Mouse (Mus musculus) MEL (cell line): ENCODE measurements around the gene Castor1. TPM values are rescaled to one million over a fixed set of nuclear protein-coding genes. Genes with fewer than 3 reads are reported as not detected.

ENCODE experiments used
- DNase-seq: peaks from one replicate; pipeline ENCODE4 v3.0.0; 2011; ENCODE audit warnings: low read depth, low spot score
- H3K27ac ChIP-seq: 2 replicates; pipeline ENCODE4 v1.5.1; 2012; ENCODE audit warnings: low read depth, mild to moderate bottlenecking, control low read depth, low read length, moderate library complexity; ENCODE audit not compliant: control insufficient read depth
- H3K27me3 ChIP-seq, 2 experiments: fragments of 150-350 bp in 1 of 2; sonication (generic) in 1 of 2; 2 replicates each; pipeline ENCODE4 v1.6.1; 2012; ENCODE audit warnings: low read length in 2 of 2, mild to moderate bottlenecking in 2 of 2, improper control_type of control experiment in 1 of 2, moderate library complexity in 1 of 2; ENCODE audit not compliant: insufficient read depth in 2 of 2, control insufficient read depth in 1 of 2
- H3K36me3 ChIP-seq, 2 experiments: 2 replicates each; pipeline ENCODE4 v1.6.1; 2012 to 2014; ENCODE audit warnings: low read length in 2 of 2, improper control_type of control experiment in 1 of 2, inconsistent platforms in 1 of 2, mild to moderate bottlenecking in 1 of 2; ENCODE audit not compliant: insufficient read depth in 2 of 2, control insufficient read depth in 1 of 2
- H3K4me1 ChIP-seq, 2 experiments: fragments of 150-350 bp in 1 of 2; sonication (generic) in 1 of 2; 2 replicates each; pipeline ENCODE4 v1.6.1; 2012; ENCODE audit warnings: low read length in 2 of 2, improper control_type of control experiment in 1 of 2, mild to moderate bottlenecking in 1 of 2; ENCODE audit not compliant: insufficient read depth in 2 of 2, control insufficient read depth in 1 of 2
- H3K4me3 ChIP-seq, 2 experiments: fragments of 150-350 bp in 1 of 2; sonication (generic) in 1 of 2; 2 replicates each; pipeline ENCODE4 v1.5.1; 2012; ENCODE audit warnings: low read depth in 2 of 2, low read length in 2 of 2, mild to moderate bottlenecking in 2 of 2, moderate library complexity in 2 of 2, control low read depth in 1 of 2, improper control_type of control experiment in 1 of 2; ENCODE audit not compliant: control insufficient read depth in 1 of 2, insufficient read depth in 1 of 2
- H3K79me2 ChIP-seq: 2 replicates; pipeline ENCODE4 v1.6.1; 2012; ENCODE audit warnings: mild to moderate bottlenecking, low read length, moderate library complexity; ENCODE audit not compliant: control insufficient read depth, poor library complexity, insufficient read depth
- H3K9ac ChIP-seq: 2 replicates; pipeline ENCODE4 v1.6.1; 2012; ENCODE audit warnings: low read depth, mild to moderate bottlenecking, control low read depth, low read length, moderate library complexity; ENCODE audit not compliant: control insufficient read depth, poor library complexity, severe bottlenecking
- H3K9me3 ChIP-seq: fragments of 150-350 bp; sonication (generic); replicated peaks from 2 replicates; pipeline ENCODE4 v1.6.1; 2012; ENCODE audit warnings: mild to moderate bottlenecking, low read length, improper control_type of control experiment, moderate library complexity; ENCODE audit not compliant: insufficient read depth
- CTCF ChIP-seq, 3 experiments: IDR thresholded peaks in 2 of 3; conservative IDR thresholded peaks in 1 of 3; 2 replicates each; pipeline ENCODE4 v1.5.1; 2011 to 2012; ENCODE audit warnings: low read length in 3 of 3, low read depth in 2 of 3, mild to moderate bottlenecking in 2 of 3, improper control_type of control experiment in 1 of 3, inconsistent platforms in 1 of 3, mixed read lengths in 1 of 3, moderate library complexity in 1 of 3; ENCODE audit not compliant: control insufficient read depth in 1 of 3, insufficient read depth in 1 of 3, poor library complexity in 1 of 3, severe bottlenecking in 1 of 3
- E2F4 ChIP-seq: IDR thresholded peaks from 2 replicates; pipeline ENCODE4 v1.6.1; 2011; ENCODE audit warnings: low read depth, low read length, improper control_type of control experiment, borderline replicate concordance
- ELF1 ChIP-seq: IDR thresholded peaks from 2 replicates; pipeline ENCODE4 v1.6.1; 2014; ENCODE audit warnings: low read depth, mild to moderate bottlenecking, inconsistent platforms, low read length, improper control_type of control experiment, moderate library complexity
- EP300 ChIP-seq, 2 experiments: IDR thresholded peaks; 2 replicates each; pipeline ENCODE4 v1.6.1; 2011; ENCODE audit warnings: improper control_type of control experiment in 2 of 2, low read length in 2 of 2, low read depth in 1 of 2, mild to moderate bottlenecking in 1 of 2
- ETS1 ChIP-seq: IDR thresholded peaks from 2 replicates; pipeline ENCODE4 v1.6.1; 2012; ENCODE audit warnings: low read depth, mild to moderate bottlenecking, inconsistent platforms, low read length, improper control_type of control experiment, moderate library complexity
- GATA1 ChIP-seq: IDR thresholded peaks from 2 replicates; pipeline ENCODE4 v1.6.1; 2011; ENCODE audit warnings: low read depth, low read length, improper control_type of control experiment
- HCFC1 ChIP-seq: IDR thresholded peaks from 2 replicates; pipeline ENCODE4 v1.6.1; 2012; ENCODE audit warnings: low read depth, mild to moderate bottlenecking, inconsistent platforms, low read length, improper control_type of control experiment, moderate library complexity
- KAT2A ChIP-seq: conservative IDR thresholded peaks from 2 replicates; pipeline ENCODE4 v1.6.1; 2012; ENCODE audit warnings: low read depth, low read length, improper control_type of control experiment, inconsistent platforms
- MAFK ChIP-seq: IDR thresholded peaks from 2 replicates; pipeline ENCODE4 v1.6.1; 2011; ENCODE audit warnings: low read depth, mild to moderate bottlenecking, low read length, improper control_type of control experiment, borderline replicate concordance
- MAX ChIP-seq: IDR thresholded peaks from 2 replicates; pipeline ENCODE4 v1.6.1; 2011; ENCODE audit warnings: low read length, improper control_type of control experiment
- MAZ ChIP-seq: IDR thresholded peaks from 2 replicates; pipeline ENCODE4 v1.6.1; 2012; ENCODE audit warnings: low read depth, mild to moderate bottlenecking, inconsistent platforms, low read length, improper control_type of control experiment
- MXI1 ChIP-seq: IDR thresholded peaks from 2 replicates; pipeline ENCODE4 v1.6.1; 2011; ENCODE audit warnings: mild to moderate bottlenecking, low read depth, low read length, improper control_type of control experiment
- MYB ChIP-seq: IDR thresholded peaks from 2 replicates; pipeline ENCODE4 v1.6.1; 2011; ENCODE audit warnings: mild to moderate bottlenecking, low read depth, low read length, improper control_type of control experiment
- NRF1 ChIP-seq: IDR thresholded peaks from 2 replicates; pipeline ENCODE4 v1.6.1; 2014; ENCODE audit warnings: low read depth, mild to moderate bottlenecking, inconsistent platforms, low read length, improper control_type of control experiment, moderate library complexity; ENCODE audit not compliant: poor library complexity, insufficient read depth, severe bottlenecking
- POLR2A ChIP-seq, 2 experiments: IDR thresholded peaks; 2 replicates each; pipeline ENCODE4 v1.6.1; 2011 to 2012; ENCODE audit warnings: low read length in 2 of 2, mild to moderate bottlenecking in 2 of 2, control low read depth in 1 of 2, improper control_type of control experiment in 1 of 2, low read depth in 1 of 2, moderate library complexity in 1 of 2; ENCODE audit not compliant: control insufficient read depth in 1 of 2, insufficient read depth in 1 of 2, poor library complexity in 1 of 2
- POLR2AphosphoS5 ChIP-seq: IDR thresholded peaks from 2 replicates; pipeline ENCODE4 v1.6.1; 2012; ENCODE audit warnings: low read depth, borderline replicate concordance, mild to moderate bottlenecking, inconsistent platforms, low read length, moderate library complexity, mixed read lengths
- RAD21 ChIP-seq: IDR thresholded peaks from 2 replicates; pipeline ENCODE4 v1.6.1; 2011; ENCODE audit warnings: mild to moderate bottlenecking, low read depth, low read length, improper control_type of control experiment
- RCOR1 ChIP-seq: IDR thresholded peaks from 2 replicates; pipeline ENCODE4 v1.6.1; 2012; ENCODE audit warnings: low read depth, mild to moderate bottlenecking, inconsistent platforms, low read length, improper control_type of control experiment
- TBP ChIP-seq: IDR thresholded peaks from 2 replicates; pipeline ENCODE4 v1.8.0; 2011; ENCODE audit warnings: low read depth, low read length, improper control_type of control experiment
- TCF12 ChIP-seq: IDR thresholded peaks from 2 replicates; pipeline ENCODE4 v1.6.1; 2014; ENCODE audit warnings: low read depth, mild to moderate bottlenecking, inconsistent platforms, low read length, improper control_type of control experiment, moderate library complexity
- UBTF ChIP-seq: IDR thresholded peaks from 2 replicates; pipeline ENCODE4 v1.6.1; 2012; ENCODE audit warnings: low read depth, mild to moderate bottlenecking, inconsistent platforms, low read length, improper control_type of control experiment, moderate library complexity, borderline replicate concordance; ENCODE audit not compliant: insufficient read depth
- USF1 ChIP-seq: IDR thresholded peaks from 2 replicates; pipeline ENCODE4 v1.6.1; 2014; ENCODE audit warnings: low read depth, mild to moderate bottlenecking, inconsistent platforms, low read length, improper control_type of control experiment, moderate library complexity
- USF2 ChIP-seq, 2 experiments: IDR thresholded peaks; 2 replicates each; pipeline ENCODE4 v1.6.1; 2011 to 2012; ENCODE audit warnings: improper control_type of control experiment in 2 of 2, low read length in 2 of 2, borderline replicate concordance in 1 of 2, inconsistent platforms in 1 of 2, low read depth in 1 of 2, mild to moderate bottlenecking in 1 of 2; ENCODE audit not compliant: insufficient read depth in 1 of 2
- ZC3H11A ChIP-seq: IDR thresholded peaks from 2 replicates; pipeline ENCODE4 v1.6.1; 2012; ENCODE audit warnings: low read depth, mild to moderate bottlenecking, inconsistent platforms, low read length, improper control_type of control experiment
- ZKSCAN1 ChIP-seq: IDR thresholded peaks from 2 replicates; pipeline ENCODE4 v1.6.1; 2012; ENCODE audit warnings: low read depth, mild to moderate bottlenecking, inconsistent platforms, low read length, improper control_type of control experiment, moderate library complexity
- ZMIZ1 ChIP-seq: IDR thresholded peaks from 2 replicates; pipeline ENCODE4 v1.6.1; 2012; ENCODE audit warnings: low read depth, mild to moderate bottlenecking, inconsistent platforms, low read length, improper control_type of control experiment, moderate library complexity
- ZNF384 ChIP-seq: IDR thresholded peaks from 2 replicates; pipeline ENCODE4 v1.6.1; 2012; ENCODE audit warnings: low read depth, mild to moderate bottlenecking, inconsistent platforms, low read length, improper control_type of control experiment
- polyA plus RNA-seq, 2 experiments: library from polyadenylated mRNA; stranded (reverse) in 1 of 2; unstranded in 1 of 2; fragments of >175 nt in 1 of 2; fragments of >200 nt in 1 of 2; gene quantifications; 2 replicates each; pipeline versions ENCODE4 v1.2.1 to v1.2.4; 2012; ENCODE audit warnings: low replicate concordance in 2 of 2, low read depth in 1 of 2; ENCODE audit not compliant: insufficient read length in 2 of 2, insufficient read depth in 1 of 2, missing spikeins in 1 of 2
- total RNA-seq: library from RNA; depleted of rRNA; stranded (reverse); fragments of 300-350 nt; gene quantifications from 2 replicates; pipeline ENCODE4 v1.2.3, GENCODE M21; 2012

Castor1 gene
- total and polyA plus RNA-seq, 3 experiments = 6.6 to 11.8 TPM; not detected in 1

DNA sequence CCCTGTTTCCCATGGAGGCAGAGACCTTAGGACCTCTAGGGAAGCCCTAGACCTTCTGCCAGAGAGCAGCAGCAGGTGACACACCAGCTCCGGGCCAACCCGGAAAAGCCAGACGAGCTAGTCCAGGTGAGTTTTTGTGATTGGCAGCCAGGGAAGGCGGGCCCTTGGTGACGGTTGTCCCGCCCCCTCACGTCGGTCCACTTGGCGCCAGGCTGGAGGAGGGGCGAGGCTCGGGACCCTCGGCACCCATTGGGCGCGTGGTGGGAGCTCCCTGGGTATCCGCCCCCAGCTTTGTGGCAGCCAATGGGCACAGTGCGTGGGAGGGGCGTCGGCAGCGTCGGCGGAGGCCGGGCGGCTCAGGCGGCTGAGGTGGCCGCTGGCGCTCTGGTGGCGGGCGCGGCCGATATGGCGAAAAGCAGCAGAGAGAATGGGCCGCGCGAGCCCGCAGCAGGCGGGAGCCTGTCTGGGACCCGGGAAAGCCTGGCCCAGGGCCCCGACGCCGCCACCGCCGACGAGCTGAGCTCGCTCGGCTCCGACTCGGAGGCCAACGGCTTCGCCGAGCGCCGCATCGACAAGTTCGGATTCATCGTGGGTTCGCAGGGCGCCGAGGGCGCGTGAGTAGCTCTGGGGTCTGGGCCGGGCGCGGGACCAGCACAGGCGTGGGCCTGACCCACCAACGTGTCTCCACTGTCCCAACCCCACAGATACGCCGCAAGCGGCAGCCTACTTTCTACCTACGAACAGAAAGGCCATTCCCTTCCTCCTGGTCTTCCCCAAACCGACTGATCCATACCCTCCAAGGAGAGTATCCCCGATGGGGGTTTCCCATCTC, 31.3 kb upstream of the Castor1 start, which contains the start of gene Tbc1d10a (continued):
- TF ChIP-seq GATA1 (no peak), NRF1 (no peak), RCOR1 (no peak), TBP (0 out of 2 replicates have a peak, but pooled peaks have one; percentile 42)
- TF ChIP-seq, all 39 proteins: peak for 17

DNA sequence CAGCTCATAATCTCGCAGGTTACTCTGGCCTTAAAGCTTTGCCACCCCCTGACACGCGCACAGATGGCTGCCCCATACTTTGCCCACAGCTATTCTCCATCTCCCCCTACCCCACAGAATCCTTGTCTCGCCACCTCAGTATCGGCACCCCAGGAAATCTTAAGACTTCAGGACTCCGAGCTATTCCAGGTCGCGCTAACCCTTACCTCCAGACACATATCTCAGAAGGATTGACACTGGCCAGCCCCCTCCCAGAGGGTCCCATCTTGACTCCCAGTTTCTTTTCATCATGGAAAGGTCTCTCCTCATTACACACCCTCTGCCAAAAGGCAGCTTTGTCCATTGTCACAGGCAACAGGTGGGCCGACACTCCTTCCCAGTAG, 30.7 kb upstream of the Castor1 start:
- Histone ChIP-seq H3K27me3 (no peaks in the 10 kb centered on the region), H3K36me3 (peaks cover 5 to 11% of the 10 kb centered on the region in 2 experiments), H3K4me3 (peak overlapping the region; percentile 74 to 91), H3K9me3 (no peaks in the 10 kb centered on the region), H3K27ac (no peak overlapping the region), H3K9ac (peak overlapping the region; percentile 85), H3K4me1 (peaks cover 0 to 10% of the 10 kb centered on the region in 2 experiments; a peak in 3 of 4 replicates), H3K79me2 (peaks cover 8% of the 10 kb centered on the region)
- DNase-seq = no peak
- TF ChIP-seq GATA1 = no peak
- TF ChIP-seq MAFK = no peak
- TF ChIP-seq HCFC1 = no peak
- no peak for TF ChIP-seq ETS1
- TF ChIP-seq USF1 = no peak
- TF ChIP-seq MAZ = no peak
- no peak for TF ChIP-seq POLR2AphosphoS5
- no peak for TF ChIP-seq POLR2A (IDR thresholded peaks at IDR 0.05; ENCODE audit: control insufficient read depth in 1 of 2, insufficient read depth in 1 of 2, low read depth in 1 of 2, low read length in 2 of 2, poor library complexity in 1 of 2)
- TF ChIP-seq ZC3H11A = no peak
- no peak for TF ChIP-seq KAT2A
- no peak for TF ChIP-seq MXI1
- TF ChIP-seq EP300 (IDR thresholded peaks at IDR 0.05; ENCODE audit: low read depth in 1 of 2, low read length in 2 of 2) = no peak

DNA sequence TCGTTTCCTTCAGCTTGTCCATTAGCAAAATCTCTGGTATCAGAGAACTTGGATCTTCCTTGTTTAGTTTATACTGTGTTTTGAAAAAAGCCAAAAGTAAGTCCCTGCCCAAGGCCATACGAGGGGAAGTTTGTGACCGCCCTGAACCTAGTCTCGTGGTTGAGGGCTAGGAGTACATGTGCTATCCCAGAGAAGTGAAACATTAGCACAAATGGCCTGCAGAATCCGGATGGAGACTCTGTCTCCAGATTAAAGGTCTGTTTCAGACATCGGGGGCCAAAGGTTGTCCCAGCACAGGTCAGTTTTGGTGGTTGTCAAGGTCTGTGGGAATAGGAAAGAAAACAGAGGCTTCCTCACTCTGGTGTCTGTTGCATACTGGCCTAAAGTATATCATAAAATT, 28.8 kb upstream of the Castor1 start:
- H3K4me1 ChIP-seq = peaks cover 0 to 8% of the 10 kb centered on the region in 2 experiments; a peak in 3 of 4 replicates
- TF ChIP-seq CTCF (IDR thresholded peaks at IDR 0.05 in 2 of 3, conservative IDR thresholded peaks at IDR 0.05 in 1 of 3; ENCODE audit: control insufficient read depth in 1 of 3, insufficient read depth in 1 of 3, low read depth in 2 of 3, low read length in 3 of 3, poor library complexity in 1 of 3, severe bottlenecking in 1 of 3) (no peak), NRF1 (no peak), RAD21 (no peak), ETS1 (no peak), ZNF384 (no peak), RCOR1 (no peak), ZMIZ1 (no peak), UBTF (no peak), MAX (no peak), USF1 (no peak), ZKSCAN1 (no peak), POLR2AphosphoS5 (no peak), E2F4 (no peak), USF2 (IDR thresholded peaks at IDR 0.05; ENCODE audit: borderline replicate concordance in 1 of 2, insufficient read depth in 1 of 2, low read depth in 1 of 2, low read length in 2 of 2) (no peak), TCF12 (no peak), MYB (no peak), ELF1 (no peak), TBP (no peak)

More for the DNA sequence above, 28.8 kb upstream of the Castor1 start:
- Histone ChIP-seq H3K27ac (no peak overlapping the region), H3K9ac (no peak overlapping the region), H3K27me3 (no peaks in the 10 kb centered on the region), H3K79me2 (peaks cover 8% of the 10 kb centered on the region), H3K9me3 (no peaks in the 10 kb centered on the region), H3K36me3 (peaks cover 0 to 7% of the 10 kb centered on the region in 2 experiments; a peak in 2 of 4 replicates), H3K4me3 (no peak overlapping the region)
- DNase-seq = no peak
